Mouse (Mus musculus): Measurements from ENCODE around the gene Shc3. TPM values are rescaled to one million over a fixed set of nuclear protein-coding genes. Genes with fewer than 3 reads are reported as not detected.

Shc3 gene
- total RNA-seq, 1 experiment from 2014 or later: not detected

- ATAC-seq (replicated peaks; ENCODE audit: insufficient number of reproducible peaks, low FRiP score, low TSS enrichment, poor library complexity, severe bottlenecking): no peak
Measured at GRCm38 (mm10) chr13:51573849-51574248, 4.6 kb upstream of the Shc3 start.

- no peak for ATAC-seq (replicated peaks; ENCODE audit: insufficient number of reproducible peaks, low FRiP score, low TSS enrichment, poor library complexity, severe bottlenecking)
Measured at GRCm38 (mm10) chr13:51570111-51570510, 892 bp upstream of the Shc3 start.

- ATAC-seq (replicated peaks; ENCODE audit: insufficient number of reproducible peaks, low FRiP score, low TSS enrichment, poor library complexity, severe bottlenecking): no peak
Measured at GRCm38 (mm10) chr13:51569685-51570068, 458 bp upstream of the Shc3 start.

GRCm38 (mm10) chr13:51568501-51568901 lies 718 bp downstream of the Shc3 start:
- no peak for ATAC-seq (replicated peaks; ENCODE audit: insufficient number of reproducible peaks, low FRiP score, low TSS enrichment, poor library complexity, severe bottlenecking)

- ATAC-seq (replicated peaks; ENCODE audit: insufficient number of reproducible peaks, low FRiP score, low TSS enrichment, poor library complexity, severe bottlenecking): no peak
Measured at GRCm38 (mm10) chr13:51567411-51567851, 1.8 kb downstream of the Shc3 start.

GRCm38 (mm10) chr13:51567078-51567395 lies 2.2 kb downstream of the Shc3 start:
- ATAC-seq (replicated peaks; ENCODE audit: insufficient number of reproducible peaks, low FRiP score, low TSS enrichment, poor library complexity, severe bottlenecking): no peak

GRCm38 (mm10) chr13:51566371-51567077 lies 2.7 kb downstream of the Shc3 start:
- ATAC-seq (replicated peaks; ENCODE audit: insufficient number of reproducible peaks, low FRiP score, low TSS enrichment, poor library complexity, severe bottlenecking): no peak

GRCm38 (mm10) chr13:51564741-51565140 lies 4.5 kb downstream of the Shc3 start:
- ATAC-seq (replicated peaks; ENCODE audit: insufficient number of reproducible peaks, low FRiP score, low TSS enrichment, poor library complexity, severe bottlenecking): no peak

- no peak for ATAC-seq (replicated peaks; ENCODE audit: insufficient number of reproducible peaks, low FRiP score, low TSS enrichment, poor library complexity, severe bottlenecking)
Measured at GRCm38 (mm10) chr13:51553343-51553742, 15.9 kb downstream of the Shc3 start.

- no peak for ATAC-seq (replicated peaks; ENCODE audit: insufficient number of reproducible peaks, low FRiP score, low TSS enrichment, poor library complexity, severe bottlenecking)
Measured at GRCm38 (mm10) chr13:51552233-51552632, 17.0 kb downstream of the Shc3 start.

GRCm38 (mm10) chr13:51551824-51552223 lies 17.4 kb downstream of the Shc3 start:
- ATAC-seq (replicated peaks; ENCODE audit: insufficient number of reproducible peaks, low FRiP score, low TSS enrichment, poor library complexity, severe bottlenecking): no peak

- no peak for ATAC-seq (replicated peaks; ENCODE audit: insufficient number of reproducible peaks, low FRiP score, low TSS enrichment, poor library complexity, severe bottlenecking)
Measured at GRCm38 (mm10) chr13:51539816-51540215, 29.4 kb downstream of the Shc3 start.

GRCm38 (mm10) chr13:51535326-51535725 lies 33.9 kb downstream of the Shc3 start:
- ATAC-seq (replicated peaks; ENCODE audit: insufficient number of reproducible peaks, low FRiP score, low TSS enrichment, poor library complexity, severe bottlenecking): no peak

GRCm38 (mm10) chr13:51526480-51526879 lies 42.7 kb downstream of the Shc3 start:
- ATAC-seq (replicated peaks; ENCODE audit: insufficient number of reproducible peaks, low FRiP score, low TSS enrichment, poor library complexity, severe bottlenecking): no peak

GRCm38 (mm10) chr13:51524316-51524715 lies 44.9 kb downstream of the Shc3 start:
- no peak for ATAC-seq (replicated peaks; ENCODE audit: insufficient number of reproducible peaks, low FRiP score, low TSS enrichment, poor library complexity, severe bottlenecking)

- ATAC-seq (replicated peaks; ENCODE audit: insufficient number of reproducible peaks, low FRiP score, low TSS enrichment, poor library complexity, severe bottlenecking): no peak
Measured at GRCm38 (mm10) chr13:51523311-51523710, 45.9 kb downstream of the Shc3 start.

GRCm38 (mm10) chr13:51518880-51519279 lies 50.3 kb downstream of the Shc3 start:
- no peak for ATAC-seq (replicated peaks; ENCODE audit: insufficient number of reproducible peaks, low FRiP score, low TSS enrichment, poor library complexity, severe bottlenecking)

- ATAC-seq (replicated peaks; ENCODE audit: insufficient number of reproducible peaks, low FRiP score, low TSS enrichment, poor library complexity, severe bottlenecking): no peak
Measured at GRCm38 (mm10) chr13:51517943-51518342, 51.3 kb downstream of the Shc3 start.

GRCm38 (mm10) chr13:51508836-51509235 lies 60.4 kb downstream of the Shc3 start:
- no peak for ATAC-seq (replicated peaks; ENCODE audit: insufficient number of reproducible peaks, low FRiP score, low TSS enrichment, poor library complexity, severe bottlenecking)

GRCm38 (mm10) chr13:51505711-51506110 lies 63.5 kb downstream of the Shc3 start:
- no peak for ATAC-seq (replicated peaks; ENCODE audit: insufficient number of reproducible peaks, low FRiP score, low TSS enrichment, poor library complexity, severe bottlenecking)

- ATAC-seq (replicated peaks; ENCODE audit: insufficient number of reproducible peaks, low FRiP score, low TSS enrichment, poor library complexity, severe bottlenecking): no peak
Measured at GRCm38 (mm10) chr13:51499769-51500168, 69.5 kb downstream of the Shc3 start.
